Mouse (Mus musculus): ENCODE data around the gene Atp5mpl. TPM values are rescaled to one million over a fixed set of nuclear protein-coding genes. Genes with fewer than 3 reads are reported as not detected.

Atp5mpl gene
- 140 to 195 TPM (median 189 TPM) in 4 replicates for total RNA-seq (2023)

DNA sequence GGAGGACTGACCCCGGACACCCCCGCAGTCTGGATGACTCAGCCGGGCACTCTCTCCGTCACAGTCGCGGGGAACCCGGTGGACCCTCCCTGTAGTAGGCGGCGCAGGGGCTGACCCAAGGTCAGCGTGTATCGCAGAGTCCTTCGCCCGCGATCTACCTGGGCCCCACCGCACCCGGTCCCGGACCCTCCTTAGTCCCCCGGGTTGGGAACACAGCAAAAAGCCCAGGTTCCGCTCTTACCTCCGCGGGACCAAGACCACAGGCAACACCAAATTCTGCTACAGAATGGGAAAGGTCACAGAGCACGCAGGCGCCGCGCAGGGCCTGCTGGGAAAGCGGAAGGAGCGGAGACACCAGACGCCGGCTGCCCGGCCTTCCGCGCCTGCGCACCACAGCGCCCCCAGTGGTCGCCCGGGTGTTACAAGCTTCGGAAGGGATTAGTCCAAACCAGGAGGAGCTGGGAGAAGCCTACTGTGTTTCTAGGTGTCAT, at the start of gene Atp5mpl:
TSS of gene Atp5mpl (minus strand) at position 295 of the 491 bp plus-strand sequence.

DNA sequence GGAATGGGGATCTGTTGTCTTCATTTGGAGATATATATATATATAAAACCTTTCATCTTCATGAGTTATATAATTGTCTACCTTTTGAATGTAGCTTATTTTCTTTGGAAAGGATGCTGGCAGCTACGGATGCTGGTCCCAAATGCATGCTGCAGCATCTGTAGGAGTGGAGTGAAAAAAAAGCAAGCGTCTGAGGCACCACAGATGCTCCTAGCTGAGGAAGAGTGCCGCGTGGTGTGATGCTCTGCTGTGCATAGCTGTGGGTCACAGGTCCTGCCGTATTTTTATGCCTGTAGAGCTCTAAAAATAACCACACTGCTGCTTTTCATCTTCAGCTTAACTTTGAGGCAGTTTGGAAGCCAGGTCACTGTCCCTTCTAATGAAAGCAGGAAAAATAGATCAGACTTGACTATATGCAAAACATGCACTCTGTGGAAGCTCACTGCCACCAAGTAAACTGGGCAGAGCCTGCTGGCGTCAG, 14.2 kb upstream of the Atp5mpl start, which contains the start of gene Rd3l:
TSS of gene Rd3l (minus strand) at position 431 of the 481 bp plus-strand sequence.

DNA sequence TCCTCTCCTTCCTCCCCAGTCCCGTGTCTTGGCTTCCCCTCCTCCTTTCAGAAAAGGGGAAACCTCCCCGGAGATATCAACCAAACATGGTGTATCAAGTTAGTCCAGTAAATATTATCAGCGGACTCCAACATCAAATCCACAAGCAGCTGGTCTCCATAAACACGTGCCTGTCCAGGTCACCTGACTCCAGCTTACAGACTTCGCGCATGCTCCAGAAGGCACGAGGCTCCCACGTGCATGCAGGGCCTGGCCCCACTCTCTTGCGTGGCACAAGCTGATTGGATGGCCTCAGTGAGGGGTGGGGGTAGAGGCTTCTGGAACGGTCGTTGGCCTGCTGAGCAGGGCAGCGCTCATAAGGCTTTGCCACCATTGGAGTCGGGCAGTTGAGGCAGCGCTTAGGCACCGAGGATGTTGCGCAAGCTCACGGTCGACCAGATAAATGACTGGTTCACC, 4.5 kb upstream of the Atp5mpl start, which contains the start of gene Tdrd9:
TSS of gene Tdrd9 (plus strand) at position 329 of the 456 bp plus-strand sequence.

Other genes starting within 250 kb of the Atp5mpl start
- gene Klc1, start 208.1 kb downstream of the Atp5mpl start, total RNA-seq (2023): 58.0 to 72.8 TPM (median 71.0 TPM) in 4 replicates
- 1.4 to 2.7 TPM (median 1.9 TPM) in 4 replicates for gene Xrcc3, start 153.1 kb downstream of the Atp5mpl start, total RNA-seq (2023)
- 1.6 to 3.3 TPM (median 1.8 TPM) in 4 replicates for gene Zfyve21, start 152.8 kb downstream of the Atp5mpl start, total RNA-seq (2023)
- 45.6 to 48.6 TPM (median 47.1 TPM) in 4 replicates for gene Ppp1r13b, start 58.9 kb downstream of the Atp5mpl start, total RNA-seq (2023)
- not detected in 4 replicates for gene Tdrd9, start 4.6 kb upstream of the Atp5mpl start, total RNA-seq (2023)
- gene Rd3l, start 14.3 kb upstream of the Atp5mpl start, total RNA-seq (2023): not detected in 4 replicates
- gene Aspg, start 139.7 kb upstream of the Atp5mpl start, total RNA-seq (2023): 0.55 to 0.66 TPM in 2 of 4 replicates, not detected in the others
- gene Kif26a, start 179.2 kb upstream of the Atp5mpl start, total RNA-seq (2023): not detected in 4 replicates